Mouse (Mus musculus): Measurements from ENCODE around the gene P2rx3. TPM values are rescaled to one million over a fixed set of nuclear protein-coding genes. Genes with fewer than 3 reads are reported as not detected.

The P2rx3 gene
- 19.3 and 20.3 TPM in 2 replicates for polyA plus RNA-seq (2015; fragmentation: Nextera tagmentation; extraction: Ambion mirVana)

GRCm38 (mm10) chr2:85037047-85038026 lies at the start of gene P2rx3, which contains the start of gene Ssrp1:
Gene P2rx3 (minus strand): TSS chr2:85037462.
Gene Ssrp1 (plus strand): TSS chr2:85037234.
- H3K4me3 ChIP-seq, result peak within 1 kb of the TSS; percentile 80
- peak within 1 kb of the TSS; percentile 82 for H3K4me2 ChIP-seq
- H3K27me3 ChIP-seq, result no peaks in the 10 kb centered on the region
- peak within 1 kb of the TSS; percentile 94 for H3K9ac ChIP-seq
- 1% methylated on average over 66 of the region's 66 CpGs for WGBS
- peak within 1 kb of the TSS; percentile 86 for H3K27ac ChIP-seq
- H3K4me1 ChIP-seq (replicated peaks), result peaks cover 21% of the 10 kb centered on the region
- peak; percentile 96 for ATAC-seq (ENCODE audit: low FRiP score)
- H3K9me3 ChIP-seq, result no peaks in the 10 kb centered on the region
- peaks cover 31% of the 10 kb centered on the region for H3K36me3 ChIP-seq

DNA sequence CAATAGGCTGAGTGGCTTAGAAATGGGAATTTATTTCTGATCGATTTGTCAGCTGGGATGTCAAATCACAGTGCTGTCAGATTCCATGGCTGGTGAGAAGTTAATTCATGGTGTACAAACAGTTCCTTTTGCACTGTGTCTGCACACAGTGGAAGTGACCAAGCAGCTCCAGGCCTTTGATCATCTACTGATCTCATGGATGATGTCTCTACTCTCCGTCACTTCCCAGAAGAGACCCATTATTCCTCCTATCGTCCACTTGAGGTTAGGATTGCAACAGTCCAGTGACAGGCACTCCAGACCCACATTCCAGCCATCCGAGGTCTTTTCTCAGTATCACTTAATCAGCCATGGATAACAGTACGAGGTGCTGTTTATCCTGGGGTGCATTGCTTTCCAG lies 36.5 kb upstream of the P2rx3 start:
- no peaks in the 10 kb centered on the region for H3K27me3 ChIP-seq
- no peak overlapping the region for H3K27ac ChIP-seq
- no peaks in the 10 kb centered on the region for H3K9me3 ChIP-seq
- H3K9ac ChIP-seq, result no peak overlapping the region
- whole genome bisulfite sequencing, result 88% methylated on average over 5 of the region's 5 CpGs
- no peak for ATAC-seq (ENCODE audit: low FRiP score)
- no peaks in the 10 kb centered on the region for H3K4me1 ChIP-seq (replicated peaks)
- no peak overlapping the region for H3K4me2 ChIP-seq
- H3K4me3 ChIP-seq, result no peak overlapping the region
- H3K36me3 ChIP-seq, result peaks cover 61% of the 10 kb centered on the region

DNA sequence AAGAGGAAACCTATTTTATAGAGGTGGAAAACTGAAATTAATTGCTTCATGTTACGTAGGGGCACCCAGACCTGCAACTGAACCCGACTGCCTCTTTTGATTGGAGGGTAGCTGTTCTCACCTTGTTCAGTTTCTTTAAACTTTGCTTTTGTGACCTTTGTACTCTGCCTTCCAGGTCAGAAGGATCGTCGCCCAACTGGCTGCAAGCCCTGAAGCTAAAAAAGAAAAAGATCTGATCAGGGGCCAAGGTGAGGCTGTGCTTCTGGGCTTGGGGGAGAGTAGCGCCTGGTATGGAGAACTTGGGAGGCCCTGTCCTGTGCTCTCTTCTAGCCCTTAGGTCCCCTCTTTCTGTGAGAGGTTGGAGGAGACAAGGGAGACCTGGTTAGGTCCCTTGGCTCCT lies 34.7 kb upstream of the P2rx3 start:
- ATAC-seq (ENCODE audit: low FRiP score), result no peak
- H3K4me1 ChIP-seq (replicated peaks), result peaks cover 3% of the 10 kb centered on the region; the same call in 1 of the 2 replicates
- H3K4me2 ChIP-seq, result no peak overlapping the region
- H3K27ac ChIP-seq, result no peak overlapping the region
- H3K9me3 ChIP-seq, result no peaks in the 10 kb centered on the region
- no peak overlapping the region for H3K9ac ChIP-seq
- no peaks in the 10 kb centered on the region for H3K27me3 ChIP-seq
- H3K36me3 ChIP-seq, result peaks cover 59% of the 10 kb centered on the region
- WGBS, result 93% methylated on average over 5 of the region's 5 CpGs
- H3K4me3 ChIP-seq, result no peak overlapping the region

- H3K27me3 ChIP-seq, result no peaks in the 10 kb centered on the region
- 72% methylated on average over 15 of the region's 15 CpGs for WGBS
- H3K9me3 ChIP-seq, result no peaks in the 10 kb centered on the region
- peaks cover 75% of the 10 kb centered on the region for H3K36me3 ChIP-seq
- H3K4me1 ChIP-seq (replicated peaks), result peaks cover 3% of the 10 kb centered on the region; the same call in 1 of the 2 replicates
- H3K27ac ChIP-seq, result no peak overlapping the region
- H3K4me3 ChIP-seq, result no peak overlapping the region
- no peak overlapping the region for H3K4me2 ChIP-seq
- H3K9ac ChIP-seq, result no peak overlapping the region
- no peak for ATAC-seq (ENCODE audit: low FRiP score)
Measured at GRCm38 (mm10) chr2:85070086-85070485, 32.8 kb upstream of the P2rx3 start.

GRCm38 (mm10) chr2:85068626-85069025 lies 31.4 kb upstream of the P2rx3 start:
- H3K36me3 ChIP-seq, result peaks cover 75% of the 10 kb centered on the region
- H3K4me2 ChIP-seq, result no peak overlapping the region

GRCm38 (mm10) chr2:85067903-85068625 lies 30.8 kb upstream of the P2rx3 start:
- peaks cover 75% of the 10 kb centered on the region for H3K36me3 ChIP-seq
- no peaks in the 10 kb centered on the region for H3K27me3 ChIP-seq
- H3K4me3 ChIP-seq, result no peak overlapping the region
- peaks cover 3% of the 10 kb centered on the region; the same call in 1 of the 2 replicates for H3K4me1 ChIP-seq (replicated peaks)
- no peak overlapping the region for H3K9ac ChIP-seq
- WGBS, result 70% methylated on average over 10 of the region's 10 CpGs
- H3K9me3 ChIP-seq, result no peaks in the 10 kb centered on the region
- ATAC-seq (ENCODE audit: low FRiP score), result no peak; the same call in 1 of the 2 replicates
- H3K4me2 ChIP-seq, result no peak overlapping the region
- no peak overlapping the region for H3K27ac ChIP-seq

More at GRCm38 (mm10) chr2:85068626-85069025, 31.4 kb upstream of the P2rx3 start:
- Histone ChIP-seq H3K4me3 (no peak overlapping the region), H3K27me3 (no peaks in the 10 kb centered on the region), H3K27ac (no peak overlapping the region), H3K9me3 (no peaks in the 10 kb centered on the region), H3K4me1 (replicated peaks) (peaks cover 3% of the 10 kb centered on the region; the same call in 1 of the 2 replicates), H3K9ac (no peak overlapping the region)
- 91% methylated on average over 2 of the region's 2 CpGs for WGBS
- ATAC-seq (ENCODE audit: low FRiP score), result no peak

DNA sequence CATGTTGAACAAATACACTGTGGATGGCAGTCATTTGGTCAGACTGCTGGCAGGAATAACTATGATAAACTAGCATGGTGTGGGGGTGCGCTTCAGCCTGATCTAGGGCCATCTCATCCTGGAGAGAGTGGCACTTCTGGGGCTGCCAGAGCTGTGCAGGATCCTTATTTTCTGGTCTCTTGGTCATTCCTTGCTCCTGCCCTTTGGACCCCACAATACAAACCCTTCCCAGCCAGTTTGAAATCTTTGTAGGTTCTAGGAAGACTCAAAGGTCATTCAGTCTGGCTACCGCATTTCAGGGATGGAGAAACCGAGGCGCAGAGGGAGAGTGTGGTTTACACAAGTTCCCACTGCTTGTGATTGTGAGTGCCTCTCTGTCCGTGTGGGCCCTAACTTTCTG lies 29.7 kb upstream of the P2rx3 start:
- Histone ChIP-seq H3K4me1 (replicated peaks) (peaks cover 3% of the 10 kb centered on the region; the same call in 1 of the 2 replicates), H3K27me3 (no peaks in the 10 kb centered on the region), H3K27ac (no peak overlapping the region), H3K9ac (no peak overlapping the region), H3K9me3 (no peaks in the 10 kb centered on the region), H3K4me3 (no peak overlapping the region), H3K4me2 (no peak overlapping the region), H3K36me3 (peaks cover 75% of the 10 kb centered on the region)
- no peak for ATAC-seq (ENCODE audit: low FRiP score)
- WGBS, result 90% methylated on average over 5 of the region's 5 CpGs

DNA sequence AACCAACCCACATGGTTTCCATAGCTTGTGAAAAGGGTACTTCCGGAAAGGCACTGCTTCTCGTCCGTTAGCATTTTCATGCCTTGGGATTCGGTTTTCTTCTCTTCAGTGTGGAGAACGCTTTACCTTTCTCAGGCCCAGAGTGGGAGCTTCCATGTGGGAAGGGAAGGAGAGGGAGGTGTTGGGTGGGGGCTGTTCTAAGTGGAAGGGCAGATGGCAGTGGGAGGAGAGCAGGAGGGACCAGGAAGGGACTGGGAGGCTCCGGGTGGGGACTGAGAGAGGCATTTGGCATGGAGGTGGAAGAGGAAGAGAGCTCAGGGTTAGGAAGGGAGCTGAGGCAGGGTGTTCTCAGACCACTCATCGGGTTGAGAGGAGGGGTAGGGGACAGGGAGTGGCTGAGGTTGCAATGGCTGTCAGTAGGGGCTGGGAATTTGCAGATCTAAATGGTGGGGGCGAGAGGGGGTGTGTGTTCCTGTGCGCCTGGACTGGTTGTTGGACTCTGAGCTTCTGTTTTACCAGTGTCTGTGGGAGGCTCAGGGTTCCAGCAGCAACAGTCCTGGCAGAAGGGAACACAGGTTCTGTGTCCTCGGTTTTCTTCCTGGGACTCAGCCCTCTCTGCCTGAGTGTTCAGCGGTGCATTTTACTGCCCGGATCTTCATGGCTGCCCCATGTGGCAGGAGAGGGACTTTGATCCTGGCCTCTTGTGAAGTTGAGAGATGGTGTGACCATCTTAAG lies 28.0 kb upstream of the P2rx3 start:
- Histone ChIP-seq H3K27ac (no peak overlapping the region), H3K9ac (no peak overlapping the region), H3K4me2 (no peak overlapping the region), H3K9me3 (no peaks in the 10 kb centered on the region), H3K4me3 (no peak overlapping the region), H3K4me1 (replicated peaks) (peaks cover 13% of the 10 kb centered on the region), H3K27me3 (no peaks in the 10 kb centered on the region), H3K36me3 (peaks cover 73% of the 10 kb centered on the region)
- ATAC-seq (ENCODE audit: low FRiP score), result no peak
- 93% methylated on average over 12 of the region's 12 CpGs for WGBS

DNA sequence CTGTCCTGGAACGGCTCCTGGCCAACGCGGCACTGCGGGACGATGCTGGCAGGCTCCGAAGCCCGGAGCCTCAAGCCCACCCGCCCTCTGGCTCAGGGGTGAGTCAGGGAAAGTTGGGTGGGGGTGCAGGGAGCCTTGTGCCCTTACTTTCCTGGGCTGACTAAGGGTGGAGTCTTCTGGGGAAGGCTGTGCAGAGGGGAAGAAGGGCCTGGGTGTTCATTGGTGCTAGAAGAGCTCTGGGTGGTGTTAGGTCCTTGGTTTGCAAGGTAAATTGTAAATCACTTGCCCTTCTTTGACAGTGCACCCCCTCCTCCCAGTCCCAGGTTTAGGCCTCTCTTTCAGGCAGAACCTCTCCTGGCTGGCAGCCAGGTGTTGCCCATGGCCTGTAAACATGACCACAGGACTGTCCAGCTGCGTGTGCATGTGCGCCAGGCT lies 23.9 kb upstream of the P2rx3 start:
- Histone ChIP-seq H3K9ac (no peak overlapping the region), H3K4me3 (peak overlapping the region; percentile 14), H3K36me3 (peaks cover 96% of the 10 kb centered on the region), H3K4me1 (replicated peaks) (peaks cover 10% of the 10 kb centered on the region), H3K9me3 (no peaks in the 10 kb centered on the region), H3K27ac (no peak overlapping the region), H3K27me3 (no peaks in the 10 kb centered on the region), H3K4me2 (peak overlapping the region; percentile 35)
- 50% methylated on average over 10 of the region's 10 CpGs for WGBS
- no peak; the same call in 1 of the 2 replicates for ATAC-seq (ENCODE audit: low FRiP score)

- 35% methylated on average over 11 of the region's 11 CpGs for WGBS
- Histone ChIP-seq H3K27ac (no peak overlapping the region), H3K4me2 (peak overlapping the region; percentile 35), H3K9ac (no peak overlapping the region), H3K27me3 (no peaks in the 10 kb centered on the region), H3K9me3 (no peaks in the 10 kb centered on the region), H3K4me3 (peak overlapping the region; percentile 14), H3K36me3 (peaks cover 96% of the 10 kb centered on the region), H3K4me1 (replicated peaks) (peaks cover 10% of the 10 kb centered on the region)
- peak; percentile 41 for ATAC-seq (ENCODE audit: low FRiP score)
Measured at GRCm38 (mm10) chr2:85060591-85061060, 23.4 kb upstream of the P2rx3 start.

DNA sequence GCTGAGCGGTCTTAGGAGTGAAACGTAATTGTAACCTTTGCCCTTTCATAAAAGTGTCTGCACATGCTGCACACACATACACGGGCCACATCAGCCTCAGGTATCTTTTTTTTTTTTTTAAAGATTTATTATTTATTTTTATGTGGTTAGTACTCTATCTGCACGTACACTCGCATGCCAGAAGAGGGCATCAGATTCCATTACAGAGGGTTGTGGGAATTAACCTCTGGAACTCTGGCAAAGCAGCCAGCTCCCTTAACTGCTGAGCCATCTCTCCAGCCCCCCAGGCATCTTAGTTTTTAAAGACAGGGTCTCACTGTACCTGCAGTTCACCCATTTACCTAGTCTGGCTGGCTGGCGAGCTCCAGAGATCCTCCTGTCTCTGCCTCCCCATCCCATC lies 22.4 kb upstream of the P2rx3 start:
- Histone ChIP-seq H3K9ac (no peak overlapping the region), H3K4me3 (no peak overlapping the region), H3K36me3 (peaks cover 95% of the 10 kb centered on the region), H3K9me3 (no peaks in the 10 kb centered on the region), H3K27me3 (no peaks in the 10 kb centered on the region), H3K4me2 (no peak overlapping the region), H3K4me1 (replicated peaks) (peaks cover 10% of the 10 kb centered on the region), H3K27ac (no peak overlapping the region)
- ATAC-seq (ENCODE audit: low FRiP score), result no peak
- WGBS, result 93% methylated on average over 6 of the region's 6 CpGs
